Mouse (Mus musculus) effector memory CD4-positive, alpha-beta T cell, adult 7 months (primary cell): ENCODE measurements around the gene Fermt2. TPM values are rescaled to one million over a fixed set of nuclear protein-coding genes. Genes with fewer than 3 reads are reported as not detected.

ENCODE experiments used
- polyA plus RNA-seq: library from polyadenylated mRNA; unstranded; fragments of 100-300 nt; shearing (Covaris generic); gene quantifications from one replicate; pipeline ENCODE4 v1.2.1, GENCODE M21; 2017

Fermt2 gene
- polyA plus RNA-seq, result 0.30 TPM

DNA sequence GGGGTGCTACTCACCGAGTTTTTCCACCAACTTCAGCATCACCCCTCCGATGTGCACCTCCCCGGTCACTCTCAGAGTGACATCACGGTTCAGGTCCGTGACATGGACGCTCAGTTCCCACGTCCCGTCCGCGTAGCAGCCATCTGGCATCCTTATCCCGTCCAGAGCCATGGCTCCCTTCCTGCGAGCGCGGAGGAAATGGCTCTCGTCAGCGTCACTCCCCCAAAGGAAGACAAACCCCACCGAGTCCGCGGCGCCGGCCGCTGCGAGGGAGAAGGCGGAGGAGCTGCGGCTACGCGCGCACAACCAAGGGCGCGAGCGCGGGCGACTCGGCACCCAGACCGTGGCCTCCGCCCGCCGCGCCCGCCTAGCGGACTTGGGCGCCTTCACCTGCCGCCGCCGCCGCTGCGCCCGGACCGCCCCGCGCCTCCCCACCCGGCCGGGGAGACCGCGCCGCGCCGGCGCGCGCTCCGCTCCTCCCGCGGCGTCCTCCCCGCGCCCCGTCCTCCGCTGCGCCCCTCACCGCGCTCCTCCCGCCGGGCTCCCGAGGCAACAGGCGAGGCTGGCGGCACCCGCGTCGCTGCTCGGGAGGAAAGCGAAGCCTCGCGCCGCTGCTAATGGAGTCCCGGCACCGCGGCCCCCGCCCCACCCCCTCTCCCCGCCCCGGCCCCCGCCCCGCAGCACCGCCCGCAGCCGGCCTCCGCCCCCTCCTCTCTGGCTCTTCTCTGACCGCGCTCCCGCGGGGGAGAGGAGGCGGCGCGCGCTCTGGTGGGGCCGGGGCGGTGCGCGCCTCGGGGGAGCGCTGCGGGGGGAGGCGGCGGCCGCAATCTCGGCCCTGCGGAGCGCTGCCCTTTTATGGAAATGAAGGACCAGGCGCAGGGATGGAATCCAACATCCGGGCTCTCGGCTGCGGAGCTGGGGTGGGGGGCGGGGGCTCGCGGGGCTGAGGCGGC lies at the start of gene Fermt2:
Fermt2 (minus strand) TSS at position 708 of the 953 bp plus-strand sequence.

Other genes starting within 250 kb of the Fermt2 start
- gene Ero1l, start 211.3 kb downstream of the Fermt2 start, polyA plus RNA-seq, result 86.9 TPM
- 110 TPM for gene Psmc6, start 200.3 kb downstream of the Fermt2 start, polyA plus RNA-seq
- gene Styx, start 179.0 kb downstream of the Fermt2 start, polyA plus RNA-seq, result 7.4 TPM
- 28.1 TPM for gene Gnpnat1, start 125.2 kb downstream of the Fermt2 start, polyA plus RNA-seq
- 37.1 TPM for gene Ddhd1, start 128.0 kb upstream of the Fermt2 start, polyA plus RNA-seq